Comparison of ENCODE assay signal across 9 mouse cellular contexts in genomic region chr5:102855805-102856204, GRCm38 (mm10).
DNase-seq lines count a peak whose midpoint lies in the region; ATAC-seq lines count a peak whose summit lies in the region.
"Had no signal": no experiment of that assay in that cellular context is flagged by ENCODE, and none has a peak within 500 bp of the region (broad histone marks: within the 10 kb centered on the region; RNA-seq: fewer than 3 reads in every experiment).

No protein-coding gene starts in this region.

- peaks cover 12% of the 10 kb centered on the region; the same call in 1 of the 2 replicates for H3K4me1 ChIP-seq in heart, embryonic 13.5 days
- H3K4me1 ChIP-seq in heart, embryonic 12.5 days (replicated peaks): peaks cover 6% of the 10 kb centered on the region; the same call in 1 of the 2 replicates
- H3K4me1 ChIP-seq in forebrain, embryonic 13.5 days: peaks cover 6% of the 10 kb centered on the region
- peaks cover 39% of the 10 kb centered on the region for H3K4me1 ChIP-seq in kidney, embryonic 15.5 days
- H3K4me1 ChIP-seq in neural tube, embryonic 14.5 days (ENCODE audit: control insufficient read depth, insufficient read depth, low read length): no peaks in the 10 kb centered on the region

- no peak overlapping the region for H3K4me3 ChIP-seq in heart, embryonic 13.5 days
- no peak overlapping the region for H3K4me3 ChIP-seq in heart, embryonic 12.5 days
- peak overlapping the region; percentile 18; the same call in 1 of the 2 replicates for H3K4me3 ChIP-seq in forebrain, embryonic 13.5 days
- no peak overlapping the region for H3K4me3 ChIP-seq in kidney, embryonic 15.5 days (replicated peaks)
- H3K4me3 ChIP-seq in neural tube, embryonic 14.5 days (ENCODE audit: low read depth, low read length): no peak overlapping the region

- no peaks in the 10 kb centered on the region for H3K9me3 ChIP-seq in heart, embryonic 13.5 days
- H3K9me3 ChIP-seq in heart, embryonic 12.5 days (replicated peaks): no peaks in the 10 kb centered on the region
- H3K9me3 ChIP-seq in forebrain, embryonic 13.5 days (replicated peaks): no peaks in the 10 kb centered on the region
- no peaks in the 10 kb centered on the region for H3K9me3 ChIP-seq in kidney, embryonic 15.5 days (replicated peaks)
- no peaks in the 10 kb centered on the region for H3K9me3 ChIP-seq in neural tube, embryonic 14.5 days (ENCODE audit: control insufficient read depth, low read length)

- H3K27me3 ChIP-seq in heart, embryonic 13.5 days (replicated peaks): no peaks in the 10 kb centered on the region
- no peaks in the 10 kb centered on the region for H3K27me3 ChIP-seq in heart, embryonic 12.5 days (replicated peaks)
- no peaks in the 10 kb centered on the region for H3K27me3 ChIP-seq in forebrain, embryonic 13.5 days
- H3K27me3 ChIP-seq in kidney, embryonic 15.5 days: no peaks in the 10 kb centered on the region
- no peaks in the 10 kb centered on the region for H3K27me3 ChIP-seq in neural tube, embryonic 14.5 days (ENCODE audit: control insufficient read depth, insufficient read depth, low read length)

- ATAC-seq in heart, embryonic 13.5 days (ENCODE audit: extremely low read depth, insufficient number of reproducible peaks, low FRiP score, low TSS enrichment): no peak
- ATAC-seq in heart, embryonic 12.5 days (ENCODE audit: insufficient number of reproducible peaks, low FRiP score): no peak
- ATAC-seq in forebrain, embryonic 13.5 days: peak; percentile 45; the same call in 1 of the 2 replicates
- ATAC-seq in kidney, embryonic 15.5 days (replicated peaks; ENCODE audit: low FRiP score): peak; percentile 83
- no peak for ATAC-seq in neural tube, embryonic 14.5 days (ENCODE audit: low read depth)
- ATAC-seq: activated CD4-positive, CD25-positive, alpha-beta regulatory T cell, adult 4 months had no signal

- peak overlapping the region; percentile 50 for H3K4me2 ChIP-seq in heart, embryonic 13.5 days
- H3K4me2 ChIP-seq in heart, embryonic 12.5 days: no peak overlapping the region; the same call in 1 of the 2 replicates
- H3K4me2 ChIP-seq in forebrain, embryonic 13.5 days: peak overlapping the region; percentile 50
- peak overlapping the region; percentile 20; the same call in 1 of the 2 replicates for H3K4me2 ChIP-seq in kidney, embryonic 15.5 days
- 0 out of 2 replicates have a peak overlapping the region, but pooled peaks have one; percentile 4 for H3K4me2 ChIP-seq in neural tube, embryonic 14.5 days (ENCODE audit: low read depth, low read length)

- peaks cover 3% of the 10 kb centered on the region; the same call in 1 of the 2 replicates for H3K36me3 ChIP-seq in heart, embryonic 13.5 days
- H3K36me3 ChIP-seq in heart, embryonic 12.5 days: no peaks in the 10 kb centered on the region
- H3K36me3 ChIP-seq in forebrain, embryonic 13.5 days (ENCODE audit: poor library complexity, severe bottlenecking): no peaks in the 10 kb centered on the region
- H3K36me3 ChIP-seq in kidney, embryonic 15.5 days: peaks cover 8% of the 10 kb centered on the region; the same call in 1 of the 2 replicates
- no peaks in the 10 kb centered on the region for H3K36me3 ChIP-seq in neural tube, embryonic 14.5 days (ENCODE audit: control insufficient read depth, insufficient read depth, low read length)

- DNase-seq in layer of hippocampus, adult 11-12 months (ENCODE audit: low spot score): no peak
- no peak for DNase-seq in left cerebral cortex, adult 9 months (ENCODE audit: low spot score in 2 of 2)
- DNase-seq in left cerebral cortex, adult 11 months (ENCODE audit: low spot score): no peak

- no peak overlapping the region; the same call in 1 of the 2 replicates for H3K27ac ChIP-seq in heart, embryonic 13.5 days (replicated peaks)
- no peak overlapping the region for H3K27ac ChIP-seq in heart, embryonic 12.5 days (ENCODE audit: poor library complexity, severe bottlenecking)
- no peak overlapping the region for H3K27ac ChIP-seq in forebrain, embryonic 13.5 days
- H3K27ac ChIP-seq in kidney, embryonic 15.5 days: peak overlapping the region; percentile 69
- H3K27ac ChIP-seq in neural tube, embryonic 14.5 days (ENCODE audit: low read depth, low read length): no peak overlapping the region

- H3K9ac ChIP-seq in heart, embryonic 13.5 days: no peak overlapping the region
- H3K9ac ChIP-seq in heart, embryonic 12.5 days: no peak overlapping the region
- no peak overlapping the region for H3K9ac ChIP-seq in forebrain, embryonic 13.5 days
- no peak overlapping the region for H3K9ac ChIP-seq in kidney, embryonic 15.5 days
- no peak overlapping the region for H3K9ac ChIP-seq in neural tube, embryonic 14.5 days (replicated peaks; ENCODE audit: low read depth, low read length)

- 41% methylated on average over 10 of the region's 10 CpGs for WGBS in heart, embryonic 13.5 days
- WGBS in heart, embryonic 12.5 days: 43% methylated on average over 10 of the region's 10 CpGs
- 12% methylated on average over 10 of the region's 10 CpGs for WGBS in forebrain, embryonic 13.5 days
- 36% methylated on average over 10 of the region's 10 CpGs for WGBS in kidney, embryonic 15.5 days
- WGBS in neural tube, embryonic 14.5 days: 45% methylated on average over 10 of the region's 10 CpGs

Comparison
In these comparisons a context has a peak if more than half of its experiments do, and no peak if none do; other contexts are left out.
1. ATAC-seq: peak in forebrain, embryonic 13.5 days (single experiment) and kidney, embryonic 15.5 days (single experiment); none in heart, embryonic 13.5 days (single experiment), heart, embryonic 12.5 days (single experiment) and neural tube, embryonic 14.5 days (single experiment).